ENCODE assay signal across 16 mouse cellular contexts in genomic region chr19:12494187-12494458, GRCm38 (mm10). TPM values are rescaled to one million over a fixed set of nuclear protein-coding genes. Genes with fewer than 3 reads are reported as not detected.
A peak's percentile ranks its signal among the peaks of the same experiment; 100 is the strongest.
DNase-seq lines count a peak whose midpoint lies in the region; ATAC-seq and TF ChIP-seq lines count a peak whose summit lies in the region.
"Had no signal": no experiment of that assay in that cellular context is flagged by ENCODE, and none has a peak within 500 bp of the region (broad histone marks: within the 10 kb centered on the region; RNA-seq: fewer than 3 reads in every experiment).

No protein-coding gene starts in this region.

- H3K36me3 ChIP-seq in midbrain, embryonic 10.5 days: peaks cover 62% of the 10 kb centered on the region
- peaks cover 27% of the 10 kb centered on the region for H3K36me3 ChIP-seq in midbrain, postnatal 0 days (ENCODE audit: insufficient read depth, low read length)
- H3K36me3 ChIP-seq in hindbrain, embryonic 14.5 days (replicated peaks; ENCODE audit: control insufficient read depth, insufficient read depth): peaks cover 35% of the 10 kb centered on the region
- peaks cover 28% of the 10 kb centered on the region for H3K36me3 ChIP-seq in midbrain, embryonic 14.5 days (ENCODE audit: control insufficient read depth, insufficient read depth, low read length)
- H3K36me3 ChIP-seq in neural tube, embryonic 15.5 days: peaks cover 21% of the 10 kb centered on the region

- H3K27ac ChIP-seq in midbrain, embryonic 10.5 days (replicated peaks): peak overlapping the region; percentile 93
- H3K27ac ChIP-seq in midbrain, postnatal 0 days (ENCODE audit: low read depth, low read length): no peak overlapping the region
- peak overlapping the region; percentile 67 for H3K27ac ChIP-seq in hindbrain, embryonic 14.5 days
- 0 out of 2 replicates have a peak overlapping the region, but pooled peaks have one; percentile 16 for H3K27ac ChIP-seq in midbrain, embryonic 14.5 days (replicated peaks; ENCODE audit: low read depth, low read length)
- H3K27ac ChIP-seq in neural tube, embryonic 15.5 days (replicated peaks): peak overlapping the region; percentile 46
- H3K27ac ChIP-seq: kidney, embryonic 15.5 days had no signal

- DNase-seq in midbrain, embryonic 10.5 days (ENCODE audit: low spot score): no peak
- DNase-seq in midbrain, postnatal 0 days (ENCODE audit: low spot score): no peak
- no peak for DNase-seq in hindbrain, embryonic 14.5 days (ENCODE audit: low spot score)
- no peak for DNase-seq in midbrain, embryonic 14.5 days
- no peak for DNase-seq in thymus, postnatal 10 days (ENCODE audit: low spot score in 2 of 2)
- no peak for DNase-seq in Muller cell, postnatal 12 days (ENCODE audit: inconsistent ontology term)
- DNase-seq: cerebellum, adult 9-10 months; gastrocnemius, postnatal 36 days; lung, adult 18-20 months; lung, postnatal 14 days; thymus, postnatal 36 days had no signal

- 23% methylated on average over 4 of the region's 4 CpGs for WGBS in midbrain, embryonic 10.5 days
- 25% methylated on average over 4 of the region's 4 CpGs for WGBS in midbrain, postnatal 0 days
- 20% methylated on average over 4 of the region's 4 CpGs for whole genome bisulfite sequencing in hindbrain, embryonic 14.5 days
- 5% methylated on average over 4 of the region's 4 CpGs for WGBS in midbrain, embryonic 14.5 days
- 16% methylated on average over 4 of the region's 4 CpGs for WGBS in neural tube, embryonic 15.5 days

- no peaks in the 10 kb centered on the region for H3K9me3 ChIP-seq in midbrain, embryonic 10.5 days (replicated peaks)
- H3K9me3 ChIP-seq in midbrain, postnatal 0 days (ENCODE audit: low read length): no peaks in the 10 kb centered on the region
- no peaks in the 10 kb centered on the region for H3K9me3 ChIP-seq in hindbrain, embryonic 14.5 days (ENCODE audit: control insufficient read depth, low read length)
- H3K9me3 ChIP-seq in midbrain, embryonic 14.5 days (ENCODE audit: control insufficient read depth, low read length): no peaks in the 10 kb centered on the region
- H3K9me3 ChIP-seq in neural tube, embryonic 15.5 days (replicated peaks): no peaks in the 10 kb centered on the region
- H3K9me3 ChIP-seq: kidney, embryonic 15.5 days; megakaryocyte, embryonic 14.5 days had no signal

- H3K27me3 ChIP-seq in midbrain, embryonic 10.5 days (ENCODE audit: low read depth, poor library complexity, severe bottlenecking): no peaks in the 10 kb centered on the region
- no peaks in the 10 kb centered on the region for H3K27me3 ChIP-seq in midbrain, postnatal 0 days (ENCODE audit: insufficient read depth, low read length)
- H3K27me3 ChIP-seq in hindbrain, embryonic 14.5 days (ENCODE audit: control insufficient read depth, insufficient read depth, low read length): no peaks in the 10 kb centered on the region
- no peaks in the 10 kb centered on the region for H3K27me3 ChIP-seq in midbrain, embryonic 14.5 days (ENCODE audit: control insufficient read depth, insufficient read depth, low read length)
- no peaks in the 10 kb centered on the region for H3K27me3 ChIP-seq in neural tube, embryonic 15.5 days (replicated peaks)
- H3K27me3 ChIP-seq: kidney, embryonic 15.5 days had no signal

- TF ChIP-seq CTCF in midbrain, postnatal 0 days (IDR thresholded peaks at IDR 0.05): no peak

- H3K9ac ChIP-seq in midbrain, postnatal 0 days (replicated peaks; ENCODE audit: low read length, poor library complexity, severe bottlenecking): no peak overlapping the region
- H3K9ac ChIP-seq in hindbrain, embryonic 14.5 days: no peak overlapping the region
- H3K9ac ChIP-seq in midbrain, embryonic 14.5 days (replicated peaks; ENCODE audit: low read length): no peak overlapping the region
- H3K9ac ChIP-seq in neural tube, embryonic 15.5 days (replicated peaks): no peak overlapping the region
- H3K9ac ChIP-seq: kidney, embryonic 15.5 days had no signal

- H3K4me2 ChIP-seq in midbrain, postnatal 0 days (ENCODE audit: low read depth, low read length, poor library complexity, severe bottlenecking): no peak overlapping the region
- H3K4me2 ChIP-seq in hindbrain, embryonic 14.5 days (replicated peaks): peak overlapping the region; percentile 7; the same call in 1 of the 2 replicates
- no peak overlapping the region; the same call in 1 of the 2 replicates for H3K4me2 ChIP-seq in midbrain, embryonic 14.5 days (ENCODE audit: low read length)
- peak overlapping the region; percentile 15; the same call in 1 of the 2 replicates for H3K4me2 ChIP-seq in neural tube, embryonic 15.5 days
- H3K4me2 ChIP-seq: kidney, embryonic 15.5 days; liver, embryonic 11.5 days had no signal

- peak overlapping the region; percentile 96 for H3K4me3 ChIP-seq in midbrain, embryonic 10.5 days
- H3K4me3 ChIP-seq in midbrain, postnatal 0 days (ENCODE audit: low read depth, low read length): no peak overlapping the region
- no peak overlapping the region for H3K4me3 ChIP-seq in hindbrain, embryonic 14.5 days (replicated peaks; ENCODE audit: low read length)
- no peak overlapping the region for H3K4me3 ChIP-seq in midbrain, embryonic 14.5 days (replicated peaks; ENCODE audit: low read depth, low read length)
- no peak overlapping the region for H3K4me3 ChIP-seq in neural tube, embryonic 15.5 days (replicated peaks)
- H3K4me3 ChIP-seq: kidney, embryonic 15.5 days; megakaryocyte, embryonic 14.5 days had no signal

- ATAC-seq in midbrain, postnatal 0 days (ENCODE audit: low FRiP score): no peak
- ATAC-seq in hindbrain, embryonic 14.5 days (ENCODE audit: low FRiP score): no peak
- ATAC-seq in midbrain, embryonic 14.5 days (ENCODE audit: low FRiP score, low TSS enrichment): no peak
- no peak for ATAC-seq in neural tube, embryonic 15.5 days (ENCODE audit: low FRiP score)
- ATAC-seq: inflammation-experienced regulatory T-cells, adult 6 months had no signal

- H3K4me1 ChIP-seq in midbrain, embryonic 10.5 days: peaks cover 100% of the 10 kb centered on the region
- H3K4me1 ChIP-seq in midbrain, postnatal 0 days (ENCODE audit: insufficient read depth, low read length): peaks cover 16% of the 10 kb centered on the region
- peaks cover 69% of the 10 kb centered on the region for H3K4me1 ChIP-seq in hindbrain, embryonic 14.5 days (replicated peaks; ENCODE audit: control insufficient read depth, insufficient read depth, low read length)
- H3K4me1 ChIP-seq in midbrain, embryonic 14.5 days (ENCODE audit: control insufficient read depth, insufficient read depth, low read length): peaks cover 36% of the 10 kb centered on the region
- peaks cover 67% of the 10 kb centered on the region for H3K4me1 ChIP-seq in neural tube, embryonic 15.5 days

RNA-seq across cellular contexts. Expression of gene Dtx4, which starts 7.1 kb away (rescaled TPM):
- polyA plus RNA-seq in midbrain, embryonic 10.5 days (2016; fragmentation: Nextera tagmentation; extraction: Ambion mirVana): 54.9 and 59.2 TPM in 2 replicates
- total RNA-seq in midbrain, postnatal 0 days (2014; rRNA removed): 57.5 and 63.1 TPM in 2 replicates
- 24.3 and 26.3 TPM in 2 replicates for polyA plus RNA-seq in midbrain, postnatal 0 days (2015; fragmentation: Nextera tagmentation; extraction: Ambion mirVana)
- polyA plus RNA-seq in hindbrain, embryonic 14.5 days (2014; fragmentation: Nextera tagmentation; extraction: Ambion mirVana): 44.1 and 50.6 TPM in 2 replicates
- 35.7 and 46.0 TPM in 2 replicates for polyA plus RNA-seq in midbrain, embryonic 14.5 days (2014; fragmentation: Nextera tagmentation; extraction: Ambion mirVana)
- polyA plus RNA-seq in neural tube, embryonic 15.5 days (2015; fragmentation: Nextera tagmentation; extraction: Ambion mirVana): 34.1 and 34.5 TPM in 2 replicates

RNA-seq across cellular contexts. Expression of gene Mpeg1, which starts 33.5 kb away (rescaled TPM):
- 0.19 and 0.40 TPM in 2 replicates for polyA plus RNA-seq in midbrain, embryonic 10.5 days (2016; fragmentation: Nextera tagmentation; extraction: Ambion mirVana)
- total RNA-seq in midbrain, postnatal 0 days (2014; rRNA removed): 2.7 and 4.2 TPM in 2 replicates
- 0.83 and 0.88 TPM in 2 replicates for polyA plus RNA-seq in midbrain, postnatal 0 days (2015; fragmentation: Nextera tagmentation; extraction: Ambion mirVana)
- polyA plus RNA-seq in hindbrain, embryonic 14.5 days (2014; fragmentation: Nextera tagmentation; extraction: Ambion mirVana): 0.91 and 1.3 TPM in 2 replicates
- polyA plus RNA-seq in midbrain, embryonic 14.5 days (2014; fragmentation: Nextera tagmentation; extraction: Ambion mirVana): 1.00 and 1.1 TPM in 2 replicates
- 0.61 and 0.88 TPM in 2 replicates for polyA plus RNA-seq in neural tube, embryonic 15.5 days (2015; fragmentation: Nextera tagmentation; extraction: Ambion mirVana)

RNA-seq across cellular contexts. Expression of gene Fam111a, which starts 51.4 kb away (rescaled TPM):
- polyA plus RNA-seq in midbrain, embryonic 10.5 days (2016; fragmentation: Nextera tagmentation; extraction: Ambion mirVana): 20.9 and 21.0 TPM in 2 replicates
- total RNA-seq in midbrain, postnatal 0 days (2014; rRNA removed): 2.3 and 4.2 TPM in 2 replicates
- 2.4 and 2.7 TPM in 2 replicates for polyA plus RNA-seq in midbrain, postnatal 0 days (2015; fragmentation: Nextera tagmentation; extraction: Ambion mirVana)
- 7.1 and 7.5 TPM in 2 replicates for polyA plus RNA-seq in hindbrain, embryonic 14.5 days (2014; fragmentation: Nextera tagmentation; extraction: Ambion mirVana)
- 4.5 and 8.3 TPM in 2 replicates for polyA plus RNA-seq in midbrain, embryonic 14.5 days (2014; fragmentation: Nextera tagmentation; extraction: Ambion mirVana)
- polyA plus RNA-seq in neural tube, embryonic 15.5 days (2015; fragmentation: Nextera tagmentation; extraction: Ambion mirVana): 6.2 and 11.7 TPM in 2 replicates

Comparison
In these comparisons a context has a peak if more than half of its experiments do, and no peak if none do; other contexts are left out.
1. H3K4me2 ChIP-seq: peak in hindbrain, embryonic 14.5 days (single experiment) and neural tube, embryonic 15.5 days (single experiment); none in midbrain, postnatal 0 days (single experiment) and midbrain, embryonic 14.5 days (single experiment).